Mouse (Mus musculus) cortical plate, adult 2 months (tissue): Measurements from ENCODE around the gene Ssr1.

ENCODE experiments used
- CTCF ChIP-seq: fragments of 200-500 bp; IDR thresholded peaks from 2 replicates; pipeline ENCODE4 v1.5.1; 2011; ENCODE audit warnings: mild to moderate bottlenecking, control low read depth, low read length; ENCODE audit not compliant: insufficient read depth; ENCODE audit errors: extremely low read depth
- POLR2A ChIP-seq: fragments of 200-500 bp; IDR thresholded peaks from 2 replicates; pipeline ENCODE4 v1.6.1; 2011; ENCODE audit warnings: mild to moderate bottlenecking, low read length, control low read depth; ENCODE audit not compliant: insufficient read depth; ENCODE audit errors: extremely low read depth

DNA sequence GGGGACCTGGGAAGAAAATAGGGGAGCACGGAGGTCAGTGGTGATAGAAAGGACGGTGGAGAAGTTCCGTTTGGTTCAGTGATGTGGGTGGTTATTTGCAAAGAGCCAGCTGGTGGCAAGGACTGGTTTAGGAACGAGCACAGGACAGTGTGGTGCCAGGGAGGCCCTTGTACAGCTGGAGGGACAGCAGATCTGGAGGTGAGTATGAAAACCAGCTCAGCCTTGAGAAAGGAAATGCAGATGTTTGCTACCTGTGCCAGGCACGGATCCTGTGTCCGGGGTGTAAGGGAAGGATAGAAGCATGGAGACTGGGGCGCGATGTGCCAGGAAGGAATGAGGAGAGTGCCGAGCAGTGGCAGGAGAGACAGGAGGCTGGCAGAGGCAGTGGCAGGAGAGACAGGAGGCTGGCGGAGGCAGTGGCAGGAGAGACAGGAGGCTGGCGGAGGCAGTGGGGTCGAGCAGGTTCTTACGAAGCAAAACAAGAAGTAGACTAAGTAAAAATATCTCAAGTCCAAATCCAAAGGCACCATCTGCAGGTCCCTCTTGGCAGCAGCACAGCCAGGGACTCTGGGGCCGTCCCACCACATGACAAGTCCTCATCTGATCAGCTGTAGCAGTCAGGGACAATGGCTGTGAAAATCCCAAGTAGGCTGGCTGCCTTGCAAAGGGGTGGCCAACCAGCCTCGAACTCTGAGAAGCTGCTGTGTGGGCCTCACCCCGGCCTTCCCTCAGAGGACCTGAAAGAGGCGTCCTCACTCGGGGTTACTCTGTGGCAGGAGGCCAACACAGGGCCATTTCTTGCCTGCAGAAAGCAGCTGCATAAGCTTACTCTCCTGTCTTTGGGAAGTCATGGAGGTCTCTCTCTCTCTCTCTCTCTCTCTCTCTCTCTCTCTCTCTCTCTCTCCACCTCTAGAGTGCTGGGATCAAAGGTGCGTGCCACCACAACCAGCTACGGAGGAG lies 29.6 kb downstream of the Ssr1 start:
- TF ChIP-seq POLR2A: no peak
- TF ChIP-seq CTCF: no peak
